Mouse (Mus musculus) CH12.LX (cell line): ENCODE results near the gene Ddah1.

Experiments used
- CTCF ChIP-seq, 2 experiments: IDR thresholded peaks in 1 of 2; conservative IDR thresholded peaks in 1 of 2; 2 replicates each; pipeline ENCODE4 v1.5.1; 2011 to 2012; ENCODE audit warnings: low read depth in 2 of 2, low read length in 2 of 2, improper control_type of control experiment in 1 of 2, inconsistent platforms in 1 of 2, mild to moderate bottlenecking in 1 of 2, moderate library complexity in 1 of 2
- EP300 ChIP-seq: IDR thresholded peaks from 2 replicates; pipeline ENCODE4 v1.6.1; 2011; ENCODE audit warnings: low read length, improper control_type of control experiment
- GABPA ChIP-seq: IDR thresholded peaks from 2 replicates; pipeline ENCODE4 v1.6.1; 2012; ENCODE audit warnings: low read depth, low read length, improper control_type of control experiment, inconsistent platforms; ENCODE audit not compliant: insufficient replicate concordance
- IRF4 ChIP-seq: IDR thresholded peaks from 2 replicates; pipeline ENCODE4 v1.6.1; 2014; ENCODE audit warnings: low read depth, mild to moderate bottlenecking, inconsistent platforms, low read length, improper control_type of control experiment
- NELFE ChIP-seq: IDR thresholded peaks from 2 replicates; pipeline ENCODE4 v1.6.1; 2011; ENCODE audit warnings: low read depth, low read length, improper control_type of control experiment
- NRF1 ChIP-seq: IDR thresholded peaks from 2 replicates; pipeline ENCODE4 v1.6.1; 2014; ENCODE audit warnings: low read depth, mild to moderate bottlenecking, inconsistent platforms, low read length, improper control_type of control experiment, moderate library complexity
- POLR2A ChIP-seq: IDR thresholded peaks from 2 replicates; pipeline ENCODE4 v1.6.1; 2011; ENCODE audit warnings: low read depth, mild to moderate bottlenecking, improper control_type of control experiment, low read length
- TCF12 ChIP-seq: IDR thresholded peaks from 2 replicates; pipeline ENCODE4 v1.6.1; 2014; ENCODE audit warnings: low read depth, mild to moderate bottlenecking, inconsistent platforms, low read length, improper control_type of control experiment

DNA sequence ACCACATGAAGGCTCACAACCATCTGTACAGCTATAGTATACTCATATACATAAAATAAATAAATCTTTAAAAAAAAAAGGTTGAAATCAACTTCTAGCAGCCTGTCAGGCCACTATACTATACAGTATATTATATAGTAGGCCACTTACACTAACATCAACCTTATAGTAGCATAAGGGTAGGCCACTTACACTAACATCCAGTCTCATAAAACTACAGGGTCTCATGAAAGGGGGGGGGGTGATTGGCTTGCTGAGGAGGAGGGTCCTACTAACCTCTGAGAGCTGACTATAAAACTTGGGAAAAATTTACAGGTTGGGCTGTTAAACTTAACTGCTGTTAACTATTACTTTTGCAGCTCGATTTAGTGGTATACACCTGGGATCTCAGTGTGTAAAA lies 121.9 kb downstream of the Ddah1 start:
- TF ChIP-seq CTCF (conservative IDR thresholded peaks at IDR 0.05 in 1 of 2, IDR thresholded peaks at IDR 0.05 in 1 of 2; ENCODE audit: low read depth in 2 of 2, low read length in 2 of 2) (no peak), EP300 (no peak), POLR2A (no peak), NRF1 (no peak), TCF12 (no peak), GABPA (no peak), IRF4 (no peak), NELFE (no peak)
